Mouse (Mus musculus) ES-E14 (cell line): ENCODE measurements around the gene Pnpla1. TPM values are rescaled to one million over a fixed set of nuclear protein-coding genes. Genes with fewer than 3 reads are reported as not detected.

Experiments used
- DNase-seq: peaks from one replicate; pipeline ENCODE4 v3.0.0-alpha.2; 2013; ENCODE audit warnings: low read depth, low spot score
- H3K27ac ChIP-seq: 2 replicates; pipeline ENCODE4 v1.5.1; 2012; ENCODE audit warnings: low read depth, mild to moderate bottlenecking, low read length, moderate library complexity, mixed read lengths; ENCODE audit not compliant: poor library complexity, insufficient read depth, severe bottlenecking
- H3K36me3 ChIP-seq: 2 replicates; pipeline ENCODE4 v1.6.1; 2012; ENCODE audit warnings: mild to moderate bottlenecking, low read length, moderate library complexity, mixed read lengths; ENCODE audit not compliant: control insufficient read depth, poor library complexity, insufficient read depth, severe bottlenecking
- H3K4me1 ChIP-seq, 2 experiments: fragments of 150-350 bp in 1 of 2; sonication (generic) in 1 of 2; 2 replicates each; pipeline ENCODE4 v1.6.1; 2012; ENCODE audit warnings: low read length in 2 of 2, mild to moderate bottlenecking in 1 of 2, mixed read lengths in 1 of 2; ENCODE audit not compliant: control insufficient read depth in 2 of 2, insufficient read depth in 2 of 2, poor library complexity in 1 of 2
- H3K4me3 ChIP-seq, 2 experiments: fragments of 150-350 bp in 1 of 2; sonication (generic) in 1 of 2; 2 replicates each; pipeline ENCODE4 v1.5.1; 2012; ENCODE audit warnings: low read length in 2 of 2, low read depth in 1 of 2, mild to moderate bottlenecking in 1 of 2, mixed read lengths in 1 of 2; ENCODE audit not compliant: insufficient read depth in 1 of 2, poor library complexity in 1 of 2, severe bottlenecking in 1 of 2
- H3K9ac ChIP-seq: 2 replicates; pipeline ENCODE4 v1.6.1; 2012; ENCODE audit warnings: low read depth, mild to moderate bottlenecking, low read length, mixed read lengths; ENCODE audit not compliant: poor library complexity, insufficient read depth, severe bottlenecking
- H3K9me3 ChIP-seq: fragments of 150-350 bp; sonication (generic); 2 replicates; pipeline ENCODE4 v1.6.1; 2012; ENCODE audit warnings: low read depth, mild to moderate bottlenecking, low read length; ENCODE audit not compliant: control insufficient read depth, insufficient read depth
- CHD2 ChIP-seq: IDR thresholded peaks from 2 replicates; pipeline ENCODE4 v1.6.1; 2014; ENCODE audit warnings: mild to moderate bottlenecking, low read depth, low read length, inconsistent platforms
- HCFC1 ChIP-seq: IDR thresholded peaks from 2 replicates; pipeline ENCODE4 v1.6.1; 2012; ENCODE audit warnings: low read length, inconsistent platforms, borderline replicate concordance; ENCODE audit not compliant: insufficient read depth
- MAFK ChIP-seq: IDR thresholded peaks from 2 replicates; pipeline ENCODE4 v1.6.1; 2014; ENCODE audit warnings: mild to moderate bottlenecking, low read depth, low read length, inconsistent platforms; ENCODE audit not compliant: insufficient read depth
- ZC3H11A ChIP-seq: IDR thresholded peaks from 2 replicates; pipeline ENCODE4 v1.6.1; 2012; ENCODE audit warnings: low read depth, mild to moderate bottlenecking, inconsistent platforms, low read length, borderline replicate concordance
- ZNF384 ChIP-seq: IDR thresholded peaks from 2 replicates; pipeline ENCODE4 v1.6.1; 2012; ENCODE audit warnings: low read depth, low read length, inconsistent platforms
- in situ Hi-C, 2 experiments: fragments of 600-800 bp; cut with MboI; formaldehyde crosslinking; loops; one replicate each; pipeline ENCODE4 v1.15.1; 2025; ENCODE audit warnings: low sequenced_read_pairs in 2 of 2, inconsistent platforms in 1 of 2; ENCODE audit not compliant: unreplicated experiment in 2 of 2
- total RNA-seq: library from RNA; depleted of rRNA; stranded (reverse); fragments of 300-350 nt; gene quantifications from 2 replicates; pipeline ENCODE4 v1.2.3, GENCODE M21; 2012

Gene Pnpla1
- total RNA-seq, 1 experiment: 0.27 TPM

GRCm38 (mm10) chr17:28922096-28922495 is 63.9 kb downstream of the Pnpla1 start:
- TF ChIP-seq HCFC1 (no peak), ZNF384 (no peak), CHD2 (no peak), MAFK (no peak), ZC3H11A (no peak)
- H3K4me1 ChIP-seq: peaks cover 0 to 7% of the 10 kb centered on the region in 2 experiments; a peak in 2 of 4 replicates
- no peak overlapping the region for H3K27ac ChIP-seq
- no peak for DNase-seq
- no peaks in the 10 kb centered on the region for H3K9me3 ChIP-seq
- no peaks in the 10 kb centered on the region for H3K36me3 ChIP-seq
- no peak overlapping the region for H3K9ac ChIP-seq
- H3K4me3 ChIP-seq: no peak overlapping the region
- in situ Hi-C loops: no loop called here

GRCm38 (mm10) chr17:28924957-28925595 is 66.9 kb downstream of the Pnpla1 start:
- Histone ChIP-seq H3K4me1 (peaks cover 0 to 8% of the 10 kb centered on the region in 2 experiments; a peak in 2 of 4 replicates), H3K27ac (no peak overlapping the region), H3K4me3 (no peak overlapping the region), H3K36me3 (no peaks in the 10 kb centered on the region), H3K9me3 (no peaks in the 10 kb centered on the region), H3K9ac (no peak overlapping the region)
- TF ChIP-seq ZNF384: no peak
- no peak for TF ChIP-seq ZC3H11A
- no peak for TF ChIP-seq CHD2
- no peak for TF ChIP-seq MAFK
- no peak for TF ChIP-seq HCFC1
- DNase-seq: no peak
- in situ Hi-C loops: no loop called here

GRCm38 (mm10) chr17:28926380-28926779 is 68.2 kb downstream of the Pnpla1 start:
- Histone ChIP-seq H3K4me3 (no peak overlapping the region), H3K36me3 (no peaks in the 10 kb centered on the region), H3K9me3 (no peaks in the 10 kb centered on the region), H3K9ac (no peak overlapping the region), H3K27ac (no peak overlapping the region), H3K4me1 (peaks cover 2 to 10% of the 10 kb centered on the region in 2 experiments; a peak in 2 of 4 replicates)
- peak; percentile 86 for DNase-seq
- TF ChIP-seq CHD2 (no peak), ZC3H11A (peak; percentile 74; the same call in 1 of the 2 replicates), MAFK (no peak)
- in situ Hi-C loops: no loop called here

DNA sequence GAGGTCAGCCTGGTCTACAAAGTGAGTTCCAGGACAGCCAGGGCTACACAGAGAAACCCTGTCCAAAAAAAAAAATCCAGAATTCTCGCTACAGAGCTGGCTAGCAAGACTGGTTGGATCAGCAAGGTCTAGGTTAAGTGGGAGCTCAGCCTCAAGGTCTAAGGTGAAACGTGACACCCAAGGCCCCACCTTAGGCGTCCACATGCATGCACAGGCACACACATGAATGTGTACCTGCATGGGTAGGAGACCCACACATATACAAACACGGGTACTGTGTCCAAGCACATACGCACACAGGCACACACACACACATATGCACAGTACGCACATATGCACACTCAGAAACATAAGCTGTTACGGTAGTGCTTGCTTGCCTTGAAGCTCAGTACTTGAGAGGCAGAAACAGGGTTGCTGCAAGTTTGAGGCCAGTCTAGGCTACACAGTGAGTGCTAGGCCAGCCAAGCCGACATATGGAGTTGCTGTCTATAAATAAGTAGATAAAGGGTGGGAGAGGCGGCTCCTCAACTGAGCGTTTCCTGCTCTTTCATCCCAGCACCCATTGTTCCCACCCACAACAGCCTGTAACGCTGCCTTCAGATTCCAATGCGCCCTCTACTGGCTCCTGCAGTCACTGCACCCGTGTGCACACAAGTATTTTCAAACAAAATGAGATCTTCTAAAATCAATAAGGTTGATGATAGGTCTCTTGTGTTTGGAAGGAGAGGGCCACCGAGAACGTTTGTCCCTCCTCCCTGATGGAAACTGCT is 68.8 kb downstream of the Pnpla1 start:
- TF ChIP-seq HCFC1 (no peak; the same call in 1 of the 2 replicates), ZC3H11A (0 out of 2 replicates have a peak, but pooled peaks have one; percentile 29), MAFK (no peak)
- H3K36me3 ChIP-seq: no peaks in the 10 kb centered on the region
- DNase-seq: peak; percentile 88
- no peak overlapping the region for H3K27ac ChIP-seq
- no peak overlapping the region for H3K9ac ChIP-seq
- in situ Hi-C loops: no loop called here
- H3K9me3 ChIP-seq: no peaks in the 10 kb centered on the region
- no peak overlapping the region for H3K4me3 ChIP-seq
- H3K4me1 ChIP-seq: peaks cover 2 to 14% of the 10 kb centered on the region in 2 experiments; a peak in 2 of 4 replicates
